Mouse (Mus musculus): ENCODE results near the gene Syt6. TPM values are rescaled to one million over a fixed set of nuclear protein-coding genes. Genes with fewer than 3 reads are reported as not detected.

Gene Syt6
- 0.36 and 0.79 TPM in 2 replicates for polyA plus RNA-seq (2014; fragmentation: Nextera tagmentation; extraction: Ambion mirVana)

- H3K9me3 ChIP-seq (ENCODE audit: control insufficient read depth, low read length): no peaks in the 10 kb centered on the region
- H3K36me3 ChIP-seq (ENCODE audit: control insufficient read depth, insufficient read depth, low read length): no peaks in the 10 kb centered on the region
- peak within 1 kb of the TSS; percentile 48 for H3K4me3 ChIP-seq (ENCODE audit: low read length)
- H3K4me1 ChIP-seq (ENCODE audit: control insufficient read depth, insufficient read depth, low read length): peaks cover 16% of the 10 kb centered on the region
- H3K9ac ChIP-seq (ENCODE audit: low read depth, low read length): peak within 1 kb of the TSS; percentile 42; the same call in 1 of the 2 replicates
- WGBS: under 1% methylated on average over 36 of the region's 44 CpGs
- H3K27ac ChIP-seq (ENCODE audit: low read depth, low read length): no peak within 1 kb of the TSS
- peak within 1 kb of the TSS; percentile 95 for H3K4me2 ChIP-seq (replicated peaks; ENCODE audit: low read depth, low read length)
- peaks cover 66% of the 10 kb centered on the region for H3K27me3 ChIP-seq (ENCODE audit: control insufficient read depth, insufficient read depth, low read length)
- no peak for ATAC-seq (ENCODE audit: low FRiP score, low TSS enrichment)
These were observed at the start of gene Syt6 for GRCm38 (mm10) chr3:103575156-103575892. Gene Syt6 (plus strand): TSS chr3:103575231.

- no peak overlapping the region for H3K9ac ChIP-seq (ENCODE audit: low read depth, low read length)
- H3K27me3 ChIP-seq (ENCODE audit: control insufficient read depth, insufficient read depth, low read length): no peaks in the 10 kb centered on the region
- ATAC-seq (ENCODE audit: low FRiP score, low TSS enrichment): no peak
- WGBS: 73% methylated on average over 4 of the region's 4 CpGs
- H3K36me3 ChIP-seq (ENCODE audit: control insufficient read depth, insufficient read depth, low read length): no peaks in the 10 kb centered on the region
- no peaks in the 10 kb centered on the region for H3K9me3 ChIP-seq (ENCODE audit: control insufficient read depth, low read length)
- no peaks in the 10 kb centered on the region for H3K4me1 ChIP-seq (ENCODE audit: control insufficient read depth, insufficient read depth, low read length)
- H3K27ac ChIP-seq (ENCODE audit: low read depth, low read length): no peak overlapping the region
- no peak overlapping the region for H3K4me2 ChIP-seq (replicated peaks; ENCODE audit: low read depth, low read length)
- no peak overlapping the region for H3K4me3 ChIP-seq (ENCODE audit: low read length)
These were observed 48.8 kb upstream of the Syt6 start for GRCm38 (mm10) chr3:103526201-103526704.

- WGBS: 29% methylated on average over 2 of the region's 2 CpGs
These were observed 48.2 kb upstream of the Syt6 start for GRCm38 (mm10) chr3:103526864-103527263.

GRCm38 (mm10) chr3:103534036-103534435, 41.0 kb upstream of the Syt6 start:
- Histone ChIP-seq H3K9me3 (ENCODE audit: control insufficient read depth, low read length) (no peaks in the 10 kb centered on the region), H3K27ac (ENCODE audit: low read depth, low read length) (no peak overlapping the region), H3K9ac (ENCODE audit: low read depth, low read length) (no peak overlapping the region), H3K4me1 (ENCODE audit: control insufficient read depth, insufficient read depth, low read length) (no peaks in the 10 kb centered on the region), H3K4me3 (ENCODE audit: low read length) (no peak overlapping the region), H3K4me2 (replicated peaks; ENCODE audit: low read depth, low read length) (no peak overlapping the region), H3K27me3 (ENCODE audit: control insufficient read depth, insufficient read depth, low read length) (no peaks in the 10 kb centered on the region), H3K36me3 (ENCODE audit: control insufficient read depth, insufficient read depth, low read length) (no peaks in the 10 kb centered on the region)
- 96% methylated on average over 9 of the region's 9 CpGs for WGBS
- no peak for ATAC-seq (ENCODE audit: low FRiP score, low TSS enrichment)

More at GRCm38 (mm10) chr3:103526864-103527263, 48.2 kb upstream of the Syt6 start:
- ATAC-seq (ENCODE audit: low FRiP score, low TSS enrichment): no peak
- no peaks in the 10 kb centered on the region for H3K4me1 ChIP-seq (ENCODE audit: control insufficient read depth, insufficient read depth, low read length)
- no peaks in the 10 kb centered on the region for H3K27me3 ChIP-seq (ENCODE audit: control insufficient read depth, insufficient read depth, low read length)
- no peak overlapping the region for H3K4me3 ChIP-seq (ENCODE audit: low read length)
- no peaks in the 10 kb centered on the region for H3K36me3 ChIP-seq (ENCODE audit: control insufficient read depth, insufficient read depth, low read length)
- H3K9ac ChIP-seq (ENCODE audit: low read depth, low read length): no peak overlapping the region
- no peaks in the 10 kb centered on the region for H3K9me3 ChIP-seq (ENCODE audit: control insufficient read depth, low read length)
- no peak overlapping the region for H3K4me2 ChIP-seq (replicated peaks; ENCODE audit: low read depth, low read length)
- no peak overlapping the region for H3K27ac ChIP-seq (ENCODE audit: low read depth, low read length)

GRCm38 (mm10) chr3:103535207-103535606, 39.8 kb upstream of the Syt6 start:
- H3K27ac ChIP-seq (ENCODE audit: low read depth, low read length): no peak overlapping the region
- no peaks in the 10 kb centered on the region for H3K9me3 ChIP-seq (ENCODE audit: control insufficient read depth, low read length)
- no peaks in the 10 kb centered on the region for H3K27me3 ChIP-seq (ENCODE audit: control insufficient read depth, insufficient read depth, low read length)
- WGBS: 45% methylated on average over 5 of the region's 5 CpGs
- no peaks in the 10 kb centered on the region for H3K4me1 ChIP-seq (ENCODE audit: control insufficient read depth, insufficient read depth, low read length)
- no peaks in the 10 kb centered on the region for H3K36me3 ChIP-seq (ENCODE audit: control insufficient read depth, insufficient read depth, low read length)
- no peak overlapping the region for H3K4me3 ChIP-seq (ENCODE audit: low read length)
- H3K9ac ChIP-seq (ENCODE audit: low read depth, low read length): no peak overlapping the region
- H3K4me2 ChIP-seq (replicated peaks; ENCODE audit: low read depth, low read length): no peak overlapping the region
- no peak for ATAC-seq (ENCODE audit: low FRiP score, low TSS enrichment)

- Histone ChIP-seq H3K36me3 (ENCODE audit: control insufficient read depth, insufficient read depth, low read length) (no peaks in the 10 kb centered on the region), H3K4me3 (ENCODE audit: low read length) (no peak overlapping the region), H3K9ac (ENCODE audit: low read depth, low read length) (no peak overlapping the region), H3K27ac (ENCODE audit: low read depth, low read length) (no peak overlapping the region), H3K4me2 (replicated peaks; ENCODE audit: low read depth, low read length) (no peak overlapping the region), H3K4me1 (ENCODE audit: control insufficient read depth, insufficient read depth, low read length) (no peaks in the 10 kb centered on the region), H3K27me3 (ENCODE audit: control insufficient read depth, insufficient read depth, low read length) (no peaks in the 10 kb centered on the region), H3K9me3 (ENCODE audit: control insufficient read depth, low read length) (no peaks in the 10 kb centered on the region)
- 36% methylated on average over 7 of the region's 7 CpGs for WGBS
- no peak for ATAC-seq (ENCODE audit: low FRiP score, low TSS enrichment)
These were observed 35.9 kb upstream of the Syt6 start for GRCm38 (mm10) chr3:103539148-103539547.

- Histone ChIP-seq H3K27me3 (ENCODE audit: control insufficient read depth, insufficient read depth, low read length) (no peaks in the 10 kb centered on the region), H3K27ac (ENCODE audit: low read depth, low read length) (no peak overlapping the region), H3K9me3 (ENCODE audit: control insufficient read depth, low read length) (no peaks in the 10 kb centered on the region), H3K4me1 (ENCODE audit: control insufficient read depth, insufficient read depth, low read length) (no peaks in the 10 kb centered on the region), H3K36me3 (ENCODE audit: control insufficient read depth, insufficient read depth, low read length) (no peaks in the 10 kb centered on the region), H3K9ac (ENCODE audit: low read depth, low read length) (no peak overlapping the region), H3K4me2 (replicated peaks; ENCODE audit: low read depth, low read length) (no peak overlapping the region), H3K4me3 (ENCODE audit: low read length) (no peak overlapping the region)
- 51% methylated on average over 2 of the region's 2 CpGs for WGBS
- no peak for ATAC-seq (ENCODE audit: low FRiP score, low TSS enrichment)
These were observed 28.9 kb upstream of the Syt6 start for GRCm38 (mm10) chr3:103546166-103546565.

GRCm38 (mm10) chr3:103546626-103547025, 28.4 kb upstream of the Syt6 start:
- Histone ChIP-seq H3K9ac (ENCODE audit: low read depth, low read length) (no peak overlapping the region), H3K36me3 (ENCODE audit: control insufficient read depth, insufficient read depth, low read length) (no peaks in the 10 kb centered on the region), H3K27ac (ENCODE audit: low read depth, low read length) (no peak overlapping the region), H3K4me2 (replicated peaks; ENCODE audit: low read depth, low read length) (no peak overlapping the region), H3K27me3 (ENCODE audit: control insufficient read depth, insufficient read depth, low read length) (no peaks in the 10 kb centered on the region), H3K4me1 (ENCODE audit: control insufficient read depth, insufficient read depth, low read length) (no peaks in the 10 kb centered on the region), H3K9me3 (ENCODE audit: control insufficient read depth, low read length) (no peaks in the 10 kb centered on the region), H3K4me3 (ENCODE audit: low read length) (no peak overlapping the region)
- ATAC-seq (ENCODE audit: low FRiP score, low TSS enrichment): no peak
- 75% methylated on average over 3 of the region's 3 CpGs for WGBS

- Histone ChIP-seq H3K27me3 (ENCODE audit: control insufficient read depth, insufficient read depth, low read length) (no peaks in the 10 kb centered on the region), H3K27ac (ENCODE audit: low read depth, low read length) (no peak overlapping the region), H3K9me3 (ENCODE audit: control insufficient read depth, low read length) (no peaks in the 10 kb centered on the region), H3K4me2 (replicated peaks; ENCODE audit: low read depth, low read length) (no peak overlapping the region), H3K4me3 (ENCODE audit: low read length) (no peak overlapping the region), H3K9ac (ENCODE audit: low read depth, low read length) (no peak overlapping the region), H3K4me1 (ENCODE audit: control insufficient read depth, insufficient read depth, low read length) (no peaks in the 10 kb centered on the region), H3K36me3 (ENCODE audit: control insufficient read depth, insufficient read depth, low read length) (no peaks in the 10 kb centered on the region)
- no peak for ATAC-seq (ENCODE audit: low FRiP score, low TSS enrichment)
- WGBS: 56% methylated on average over 5 of the region's 5 CpGs
These were observed 24.8 kb upstream of the Syt6 start for GRCm38 (mm10) chr3:103550236-103550635.
